Mouse (Mus musculus) R1 (cell line): ENCODE measurements around the gene Srpk3.

Source experiments
- DNase-seq: peaks from one replicate; pipeline ENCODE4 v3.0.0-alpha.2; 2018; ENCODE audit warnings: low read depth, low spot score

Gene Srpk3

GRCm38 (mm10) chrX:73798502-73798901 is 24.3 kb downstream of the Srpk3 start:
- peak; percentile 74 for DNase-seq

GRCm38 (mm10) chrX:73805814-73806213 is 31.6 kb downstream of the Srpk3 start:
- DNase-seq = peak; percentile 45

GRCm38 (mm10) chrX:73815072-73815471 is 40.9 kb downstream of the Srpk3 start:
- DNase-seq = peak; percentile 48

- DNase-seq = peak; percentile 61
These were observed 42.5 kb downstream of the Srpk3 start for GRCm38 (mm10) chrX:73816596-73817314.

- peak; percentile 68 for DNase-seq
These were observed 49.5 kb downstream of the Srpk3 start for GRCm38 (mm10) chrX:73823747-73824146.

- peak; percentile 64 for DNase-seq
These were observed 50.3 kb downstream of the Srpk3 start, which contains the start of gene Pdzd4 for GRCm38 (mm10) chrX:73824185-73825151. Pdzd4 (minus strand) TSS chrX:73824969.
